Mouse (Mus musculus) brain, embryonic 18.5 days (tissue): ENCODE data around the gene Fnbp1.

Experiments
- DNase-seq: peaks from one replicate; pipeline ENCODE4 v3.0.0-alpha.2; 2012; ENCODE audit warnings: low read depth, low spot score

The Fnbp1 gene

DNA sequence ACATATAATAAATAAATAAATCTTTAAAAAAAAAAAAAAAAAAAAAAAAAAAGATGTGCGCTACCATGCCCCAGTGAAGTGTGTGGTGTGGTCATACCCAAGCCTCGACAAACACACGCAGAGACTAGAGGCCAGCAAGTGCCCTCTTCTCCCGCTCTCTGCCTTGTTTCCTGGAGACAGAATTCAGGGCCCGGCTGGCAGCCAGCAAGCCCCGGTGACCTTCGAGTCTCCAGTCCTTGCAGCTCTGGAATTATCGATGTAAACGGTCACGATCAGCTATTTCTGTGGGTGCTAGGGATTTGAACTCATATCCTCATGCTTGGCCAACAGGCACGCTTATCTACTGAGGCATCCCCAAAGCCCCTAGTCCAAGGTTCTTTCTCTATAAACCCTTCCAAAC, 43.2 kb downstream of the Fnbp1 start:
- no peak for DNase-seq

DNA sequence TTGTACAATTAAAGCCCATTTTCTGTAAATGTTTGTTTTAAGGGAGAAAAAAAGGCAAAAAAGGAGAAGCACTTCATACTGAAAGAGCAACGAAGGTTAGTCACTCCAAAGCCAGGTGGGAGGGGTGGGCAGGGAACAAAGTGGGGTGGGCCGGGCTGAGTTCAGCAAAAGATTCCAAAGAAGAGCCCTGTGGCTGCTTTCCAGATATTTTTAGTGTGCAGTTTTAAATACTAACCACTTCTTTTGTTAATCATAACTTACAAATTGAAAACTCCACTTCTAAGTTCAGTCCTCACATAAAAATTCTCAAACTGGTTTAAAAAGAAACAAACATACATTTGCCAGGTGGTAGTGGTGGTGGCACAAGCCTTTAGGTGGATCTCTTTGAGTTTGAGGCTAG, 44.5 kb downstream of the Fnbp1 start:
- DNase-seq: no peak

DNA sequence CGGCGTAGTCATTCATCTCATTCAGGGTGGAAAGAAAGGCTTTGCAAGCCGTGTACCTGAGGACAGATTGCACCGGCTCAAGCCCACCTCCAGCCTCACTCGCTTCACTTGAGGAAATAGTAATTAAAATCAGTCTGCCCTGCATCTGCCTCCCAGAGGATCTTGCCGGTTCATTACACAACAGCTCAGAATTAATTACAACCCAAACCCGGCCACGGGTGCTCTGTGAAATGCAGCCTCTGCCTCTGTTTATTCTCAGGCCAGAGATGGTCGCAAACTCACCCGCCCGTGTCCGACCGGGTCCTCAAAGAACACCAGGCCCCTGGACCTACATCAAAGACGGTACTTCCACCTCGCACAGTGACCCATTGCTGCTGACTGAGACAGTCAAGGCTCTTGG, 45.7 kb downstream of the Fnbp1 start:
- DNase-seq: no peak

DNA sequence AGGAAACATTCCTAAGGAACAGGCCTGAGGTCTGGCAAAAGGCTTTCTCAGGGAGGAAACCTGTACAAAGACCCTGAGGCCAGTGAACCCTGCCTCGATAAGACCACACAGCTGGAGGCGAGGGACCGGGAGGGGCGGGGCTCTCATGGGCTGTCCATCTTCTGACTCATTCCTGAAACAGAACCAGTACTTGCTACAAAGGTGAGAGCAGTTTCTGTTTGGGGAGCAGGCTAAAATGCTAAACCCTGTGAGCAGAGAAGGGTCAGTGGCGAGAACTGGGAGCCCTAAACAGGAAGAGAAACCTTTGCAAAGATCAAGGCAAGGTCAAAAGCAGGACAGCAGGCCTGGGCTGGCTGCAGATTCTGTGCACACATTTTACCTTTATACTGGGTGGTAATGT, 47.2 kb downstream of the Fnbp1 start:
- DNase-seq: no peak

DNA sequence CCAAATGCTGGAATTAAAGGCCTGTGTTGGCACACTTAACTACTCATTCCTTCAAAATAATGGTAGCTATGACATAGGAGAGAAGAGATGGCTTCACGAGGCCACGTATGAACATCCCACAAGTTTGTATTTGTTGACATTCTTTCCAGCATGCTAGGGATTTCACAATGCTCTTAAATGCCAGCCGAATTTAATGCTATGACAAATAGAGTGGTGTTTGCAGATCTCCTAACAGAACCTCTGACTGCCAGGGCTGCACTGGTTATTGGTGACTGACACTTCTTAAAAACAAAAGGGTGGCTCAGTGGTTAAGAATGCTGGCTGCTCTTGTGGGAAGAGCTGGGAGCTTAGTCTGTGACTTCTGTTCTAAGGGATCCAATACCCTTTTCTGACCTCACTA, 48.9 kb downstream of the Fnbp1 start:
- no peak for DNase-seq

DNA sequence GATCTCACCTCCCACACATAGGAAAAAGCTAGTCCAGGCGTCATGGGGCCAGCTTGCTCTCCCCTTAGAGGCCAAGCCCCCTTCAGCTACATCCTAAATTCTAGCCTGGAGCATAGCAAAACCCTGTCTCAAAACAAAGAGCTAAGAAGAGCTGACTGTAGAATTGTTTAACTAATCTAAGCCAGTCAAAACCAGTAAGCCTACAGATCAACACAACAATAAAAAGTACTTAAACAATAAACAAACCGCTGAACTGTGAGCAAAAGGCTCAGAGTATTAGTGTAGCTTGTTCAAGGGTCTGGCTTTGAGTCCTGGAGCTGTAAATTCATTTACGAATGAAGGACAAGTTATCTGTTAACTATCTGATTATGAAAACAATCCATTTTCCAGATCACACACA, 50.6 kb downstream of the Fnbp1 start:
- DNase-seq: no peak

DNA sequence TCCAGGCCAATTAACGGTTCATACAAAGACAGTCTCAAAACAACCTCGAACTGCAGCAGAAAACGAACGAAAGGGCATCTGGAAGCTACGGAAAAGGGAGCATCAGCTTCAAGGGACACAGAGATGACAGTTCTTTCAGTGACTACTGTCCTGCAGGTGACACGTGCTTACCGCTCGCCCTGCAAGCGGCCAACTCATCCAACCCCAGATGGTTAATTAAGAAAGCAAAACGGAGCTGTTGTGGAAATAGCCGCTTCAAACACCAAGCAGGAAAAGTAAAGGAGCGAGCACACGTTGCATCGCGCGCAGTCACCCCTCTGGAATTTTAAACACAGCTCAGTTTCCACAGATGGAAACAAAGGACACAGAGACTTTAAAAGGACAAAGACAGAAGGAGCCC, 52.2 kb downstream of the Fnbp1 start:
- no peak for DNase-seq

DNA sequence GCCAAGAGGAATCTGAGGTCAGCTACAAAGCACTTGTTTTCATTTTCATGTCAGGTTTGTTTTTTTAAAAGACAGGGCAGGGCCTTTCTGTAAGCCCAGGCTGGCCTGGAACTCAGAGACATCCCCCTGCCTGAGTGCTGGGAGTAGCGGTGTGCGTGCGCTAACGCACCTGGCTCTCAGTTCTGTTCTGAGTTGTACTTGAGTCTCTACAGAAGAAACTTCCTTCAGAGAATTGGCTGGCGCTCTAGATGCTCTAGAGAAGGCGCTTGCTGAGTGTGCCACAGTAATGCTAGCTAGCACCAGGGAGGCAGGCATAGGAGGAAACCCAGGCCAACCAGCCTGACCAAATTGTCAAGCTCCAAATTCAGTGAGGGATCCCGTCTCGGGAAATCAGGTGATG, 52.9 kb downstream of the Fnbp1 start:
- no peak for DNase-seq

DNA sequence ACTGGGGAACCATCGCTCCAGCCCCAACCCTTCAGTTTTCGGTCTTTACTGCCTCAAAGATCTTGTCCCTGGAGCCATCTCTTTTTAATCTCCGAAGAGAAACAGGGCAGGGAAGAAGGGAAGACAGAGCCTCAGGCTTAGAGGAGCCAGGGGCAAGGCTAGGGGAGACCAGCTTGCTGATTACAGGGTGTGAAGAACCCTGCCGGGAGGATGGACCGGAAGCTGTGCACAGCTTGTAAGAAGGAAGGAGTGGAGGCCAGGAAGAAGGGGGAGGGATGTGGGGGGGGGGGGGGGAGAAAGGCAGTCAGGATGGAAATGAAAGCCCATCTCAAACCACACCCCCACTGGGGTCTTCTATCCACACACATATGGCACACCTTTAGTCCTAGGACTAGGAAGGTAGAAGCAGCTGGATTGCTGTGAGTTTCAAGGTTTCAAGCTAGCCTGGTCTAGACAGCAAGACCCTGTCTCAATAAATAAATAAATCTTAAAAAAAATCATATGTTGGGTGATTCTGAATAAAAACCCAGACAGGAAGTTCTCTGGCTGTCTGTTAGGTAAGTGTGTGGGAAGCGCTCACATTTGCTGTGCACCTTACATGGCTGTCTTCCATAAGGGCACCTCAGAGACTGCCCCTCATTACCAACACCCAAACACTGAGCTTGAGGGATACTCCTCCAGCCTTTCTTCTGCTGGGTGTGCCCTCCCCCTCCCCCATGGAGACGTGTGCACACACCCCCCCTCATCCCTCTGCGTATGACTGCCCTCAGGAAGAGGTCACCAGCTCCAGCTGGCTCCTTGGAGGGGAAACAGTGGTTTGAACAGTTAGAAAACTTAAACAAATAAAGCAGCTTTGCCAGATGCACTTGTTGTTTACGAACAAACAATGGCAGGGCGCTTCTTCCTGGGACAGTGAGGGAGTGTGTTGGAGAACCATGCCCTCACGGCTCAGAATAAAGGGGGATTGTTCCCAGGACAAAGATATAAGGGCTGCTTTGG, 53.8 kb downstream of the Fnbp1 start:
- DNase-seq: no peak

DNA sequence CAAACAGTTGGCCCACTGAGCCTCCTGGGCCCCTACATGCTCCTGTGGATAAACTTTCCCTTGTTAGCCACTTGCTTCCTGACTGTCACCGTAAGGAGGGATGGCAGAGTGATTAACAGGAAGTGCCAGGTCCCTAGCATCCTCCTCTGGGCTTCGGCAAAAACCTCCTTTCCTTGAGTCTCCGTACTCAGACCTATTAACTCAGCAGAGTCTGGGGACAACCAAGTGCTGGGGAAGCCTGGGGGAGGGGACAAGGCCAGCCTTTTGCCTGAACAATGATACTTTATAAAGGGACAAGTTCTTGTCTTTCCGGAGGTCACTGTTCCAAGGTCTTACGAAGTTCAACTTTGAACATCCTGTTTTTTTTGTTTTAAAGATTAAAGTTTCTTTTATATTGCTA, 54.7 kb downstream of the Fnbp1 start:
- no peak for DNase-seq

DNA sequence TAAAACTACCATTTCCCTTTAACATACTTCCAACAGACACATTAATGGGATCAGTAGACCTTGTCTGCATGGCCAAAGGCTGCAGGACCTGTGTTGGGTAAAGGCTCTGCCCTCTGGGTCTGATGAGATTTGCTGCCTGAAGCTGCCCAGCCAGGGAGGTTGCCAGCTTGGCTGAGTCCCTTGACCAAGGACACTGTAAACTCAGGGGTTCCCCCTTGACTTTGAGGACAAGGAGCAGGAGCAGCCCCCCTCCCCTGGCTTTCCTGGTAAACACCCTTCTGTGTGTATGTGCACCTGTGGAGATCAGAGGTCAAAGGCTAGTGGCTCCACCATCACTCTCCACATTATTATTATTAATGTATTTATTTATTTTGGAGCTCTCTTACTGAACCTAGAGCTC, 55.3 kb downstream of the Fnbp1 start:
- no peak for DNase-seq

DNA sequence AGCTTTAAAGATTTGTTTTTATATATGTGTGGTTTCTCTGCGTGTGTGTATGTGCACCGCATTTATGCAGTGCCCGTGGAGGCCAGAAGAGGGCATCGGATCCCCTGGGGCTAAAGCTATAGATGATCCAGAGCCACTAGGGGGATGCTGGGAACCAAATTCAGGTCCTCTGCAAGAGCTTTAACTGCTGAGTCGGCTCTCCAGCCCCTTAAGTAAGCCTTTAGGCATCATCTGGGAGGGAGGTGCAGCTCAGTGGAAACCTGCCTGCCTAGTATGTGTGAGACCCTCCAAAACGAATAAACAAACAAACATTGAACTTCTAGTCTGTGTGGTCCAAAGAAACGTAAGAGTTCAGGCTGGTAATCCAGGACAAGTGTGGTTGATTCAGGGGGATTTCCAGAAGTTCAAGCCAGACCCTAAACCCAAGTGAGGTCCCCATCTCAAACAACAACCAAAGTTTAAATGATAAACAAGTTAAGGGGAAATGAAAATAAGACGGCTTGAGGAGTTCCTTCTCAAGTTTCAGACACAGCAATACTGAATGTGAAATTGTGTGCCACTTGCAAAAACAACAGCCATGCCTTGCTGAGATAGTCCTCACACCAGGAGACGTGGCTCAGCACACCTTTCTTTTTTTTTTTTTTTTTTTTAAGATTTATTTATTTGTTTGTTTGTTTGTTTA, 57.5 kb downstream of the Fnbp1 start:
- DNase-seq: no peak

DNA sequence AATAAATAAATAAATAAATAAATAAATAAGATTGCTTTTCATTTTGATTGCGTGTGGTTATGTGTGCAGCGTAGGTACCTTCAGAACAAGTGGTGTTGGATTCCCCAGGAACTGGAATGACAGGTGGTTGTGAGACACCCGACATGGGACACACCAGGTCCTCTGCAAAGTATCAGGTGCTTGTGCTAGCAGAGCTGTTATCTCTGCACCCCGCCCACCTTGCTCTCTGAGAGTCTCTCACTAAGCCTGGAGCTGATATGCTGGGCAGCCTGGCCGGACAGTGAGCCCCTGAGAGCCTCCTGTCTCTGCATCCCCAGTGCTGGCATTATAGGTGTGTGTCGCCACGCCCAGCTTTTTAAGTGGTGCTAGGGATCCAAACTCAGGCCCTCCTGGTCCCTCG, 58.4 kb downstream of the Fnbp1 start:
- no peak for DNase-seq

DNA sequence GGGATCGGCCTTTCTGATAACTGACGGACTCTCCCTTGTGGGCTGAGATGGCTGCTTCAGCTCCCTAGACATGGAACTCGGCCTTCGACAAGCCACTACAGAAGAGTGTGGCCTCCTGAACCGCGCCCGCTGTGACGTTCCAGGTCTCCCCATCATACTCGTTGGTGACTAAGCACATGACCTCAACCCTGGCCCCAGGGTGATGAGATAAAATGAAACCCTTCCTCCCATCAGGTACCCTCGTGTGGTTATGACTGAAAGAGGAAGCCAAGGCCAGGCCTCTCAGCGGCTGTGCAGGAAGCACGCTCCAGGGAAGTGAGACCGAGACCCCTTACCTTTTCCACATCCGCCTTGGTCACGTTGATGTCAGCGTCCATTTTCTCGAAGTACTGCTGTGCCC, 59.2 kb downstream of the Fnbp1 start:
- no peak for DNase-seq

DNA sequence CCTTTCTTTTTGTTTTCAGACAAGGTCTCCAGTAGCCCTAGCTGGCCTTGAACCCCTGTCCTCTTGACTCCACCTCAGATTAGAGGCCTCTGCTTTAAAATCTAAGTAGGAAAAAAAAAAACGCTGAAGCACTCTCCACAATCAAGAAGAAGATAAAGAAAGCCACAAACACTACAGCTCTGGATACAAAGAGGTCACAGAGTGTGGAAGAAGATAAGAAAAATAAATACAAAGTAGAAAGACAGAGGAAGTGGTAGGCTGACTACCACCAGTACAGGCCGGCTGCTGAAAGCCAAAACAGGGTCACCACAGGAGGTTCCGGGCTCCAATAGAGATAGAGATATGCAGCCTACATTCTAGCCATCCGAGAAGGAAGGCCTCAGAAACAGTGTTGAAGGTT, 60.5 kb downstream of the Fnbp1 start:
- no peak for DNase-seq

DNA sequence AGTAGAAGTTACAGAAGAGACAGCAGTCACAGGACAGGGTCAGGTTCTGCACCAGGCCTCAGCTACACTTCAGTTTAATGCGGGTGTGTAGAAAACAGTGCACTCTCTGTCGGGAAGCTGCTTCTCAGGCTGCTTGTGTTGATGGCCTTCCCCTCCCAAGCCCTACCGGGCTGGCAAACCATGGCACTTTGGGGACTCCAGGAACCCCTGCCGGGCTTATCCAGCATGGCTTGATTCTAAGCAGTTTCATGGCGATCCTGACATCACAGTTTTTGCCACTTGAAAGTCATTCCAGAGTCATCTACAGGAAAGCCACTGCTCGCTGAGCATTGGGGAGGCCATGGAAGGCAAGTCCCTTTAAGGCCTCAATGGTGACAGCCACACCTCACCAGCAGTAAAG, 62.7 kb downstream of the Fnbp1 start:
- DNase-seq: no peak

DNA sequence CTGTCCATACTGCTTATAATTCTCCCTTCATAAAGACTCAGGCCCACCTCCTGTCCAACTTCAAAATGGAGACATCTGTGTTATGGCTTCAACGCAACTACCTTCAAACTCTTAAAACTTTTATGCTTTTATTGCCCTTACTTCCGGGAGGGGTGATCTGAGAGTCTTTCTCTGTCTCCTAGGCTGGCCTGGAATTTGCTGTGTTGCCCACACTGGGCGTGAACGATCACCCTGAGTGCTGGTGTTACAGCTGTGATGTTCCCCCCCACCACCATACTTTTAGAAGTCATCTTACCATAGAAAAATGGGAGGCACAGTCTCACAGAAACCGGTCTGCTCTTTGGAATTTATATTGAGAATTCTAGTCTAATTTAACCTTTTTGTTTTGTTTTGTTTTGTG, 64.2 kb downstream of the Fnbp1 start:
- DNase-seq: no peak

DNA sequence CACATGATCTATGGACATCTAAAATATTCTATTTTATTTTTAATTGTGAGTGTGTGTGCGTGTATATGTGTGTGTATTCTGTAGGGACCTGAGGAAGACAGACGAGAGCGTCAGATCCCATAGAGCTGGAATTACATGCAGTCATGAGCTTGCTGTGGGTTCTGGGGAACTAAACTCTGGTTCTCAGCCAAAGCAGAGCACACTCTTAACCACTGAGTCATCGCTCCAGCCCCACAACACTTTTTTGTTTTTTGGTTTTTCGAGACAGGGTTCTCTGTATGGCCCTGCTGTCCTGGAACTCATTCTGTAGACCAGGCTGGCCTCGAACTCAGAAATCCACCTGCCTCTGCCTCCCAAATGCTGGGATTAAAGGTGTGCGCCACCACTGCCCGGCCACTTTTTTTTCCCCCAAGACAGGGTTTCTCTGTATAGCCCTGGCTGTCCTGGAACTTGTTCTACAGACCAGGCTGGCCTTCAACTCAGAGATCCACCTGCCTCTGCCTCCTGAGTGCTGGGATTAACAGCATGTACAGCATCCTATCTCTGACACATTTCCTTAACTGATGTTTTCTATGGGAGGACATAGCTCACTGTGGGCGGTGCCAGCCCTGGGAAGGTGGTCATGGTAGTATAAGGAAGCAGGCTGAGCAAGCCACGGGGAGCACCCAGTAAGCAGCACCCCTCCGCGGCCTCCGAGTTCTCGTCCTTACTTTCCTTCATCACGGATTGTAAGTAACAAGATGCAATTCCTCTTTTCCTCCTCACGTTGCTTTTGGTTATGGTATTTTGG, 65.3 kb downstream of the Fnbp1 start:
- no peak for DNase-seq

DNA sequence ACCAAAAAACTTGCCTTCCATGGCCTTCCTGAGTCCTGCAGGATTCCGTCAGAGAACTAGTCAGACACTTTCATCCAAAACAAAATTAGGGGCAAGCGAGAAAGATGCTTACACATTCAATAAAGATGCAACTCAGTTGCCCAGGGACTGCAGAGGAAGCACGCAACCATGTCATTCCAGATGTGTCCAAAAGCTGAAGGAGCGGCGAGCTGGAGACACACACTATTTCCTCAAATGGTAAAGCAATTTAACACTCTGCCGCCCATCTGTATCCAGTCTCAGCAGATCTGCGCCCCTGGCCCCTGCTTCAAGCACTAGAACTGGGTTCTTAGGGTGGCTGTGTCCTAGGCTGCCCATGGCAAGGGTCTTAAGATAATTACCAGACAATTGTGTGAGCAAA, 66.0 kb downstream of the Fnbp1 start:
- no peak for DNase-seq

DNA sequence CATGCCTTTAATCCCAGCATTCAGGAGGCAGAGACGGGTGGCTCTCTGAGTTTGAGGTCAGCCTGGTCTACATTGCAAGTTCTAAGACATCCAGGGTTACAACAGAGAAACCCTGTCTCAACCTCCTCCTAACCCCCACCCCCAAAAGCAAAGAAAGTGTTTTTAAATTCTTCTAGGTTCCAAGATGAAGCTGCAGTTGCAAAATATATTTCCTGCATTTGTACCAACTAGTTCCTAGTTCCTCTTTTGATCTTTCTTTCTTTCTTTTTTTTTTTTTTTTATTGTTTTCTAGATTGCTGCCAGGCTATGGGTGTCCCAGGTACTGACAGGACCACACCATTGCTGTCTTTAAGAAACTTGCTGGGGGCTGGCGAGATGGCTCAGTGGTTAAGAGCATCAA, 66.6 kb downstream of the Fnbp1 start:
- DNase-seq: no peak

DNA sequence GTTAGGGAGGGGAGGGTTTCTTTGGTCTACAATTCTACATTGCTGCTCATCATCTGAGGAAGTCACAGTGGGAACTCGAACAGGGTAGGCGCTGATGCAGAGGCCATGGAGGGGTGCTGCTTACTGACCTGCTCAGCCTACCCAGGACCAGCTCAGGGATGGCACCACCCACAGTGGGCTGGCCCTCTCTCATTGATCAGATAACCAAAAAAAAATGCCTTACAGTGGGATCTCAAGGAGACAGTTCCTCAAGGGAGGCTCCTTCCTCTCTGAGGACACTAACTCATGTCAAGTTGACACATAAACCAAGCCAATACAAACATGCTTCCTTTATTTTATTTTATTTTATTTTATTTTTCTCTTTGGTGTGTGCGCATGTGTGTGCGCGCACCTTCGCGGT, 72.3 kb downstream of the Fnbp1 start:
- DNase-seq: no peak

DNA sequence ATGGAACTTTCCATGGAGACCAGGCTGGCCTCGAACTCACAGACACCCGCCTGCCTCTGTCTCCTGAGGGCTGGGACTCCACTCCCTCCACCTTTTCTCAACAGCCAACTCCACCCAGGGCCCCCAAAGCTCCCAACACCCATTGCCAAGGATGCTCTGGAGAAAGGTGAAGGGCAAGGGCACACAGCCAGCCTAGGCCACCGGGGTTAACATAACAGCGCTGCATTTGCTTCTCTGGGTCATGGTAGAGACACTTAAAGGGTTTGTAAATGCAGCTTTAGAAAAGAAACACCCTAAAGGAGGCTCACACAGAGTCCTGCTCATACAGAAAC, 72.7 kb downstream of the Fnbp1 start:
- DNase-seq: no peak
